Mouse (Mus musculus) megakaryocyte, embryonic 14.5 days (primary cell): ENCODE measurements around the gene Gm266.

Experiments
- FLI1 ChIP-seq: IDR thresholded peaks from 2 replicates; pipeline ENCODE4 v1.6.1; 2012; ENCODE audit warnings: low read length, inconsistent platforms, mixed read lengths
- GATA1 ChIP-seq: IDR thresholded peaks from 3 replicates; pipeline ENCODE4 v1.6.1; 2012; ENCODE audit warnings: mixed read lengths, low read length, inconsistent platforms, borderline replicate concordance

DNA sequence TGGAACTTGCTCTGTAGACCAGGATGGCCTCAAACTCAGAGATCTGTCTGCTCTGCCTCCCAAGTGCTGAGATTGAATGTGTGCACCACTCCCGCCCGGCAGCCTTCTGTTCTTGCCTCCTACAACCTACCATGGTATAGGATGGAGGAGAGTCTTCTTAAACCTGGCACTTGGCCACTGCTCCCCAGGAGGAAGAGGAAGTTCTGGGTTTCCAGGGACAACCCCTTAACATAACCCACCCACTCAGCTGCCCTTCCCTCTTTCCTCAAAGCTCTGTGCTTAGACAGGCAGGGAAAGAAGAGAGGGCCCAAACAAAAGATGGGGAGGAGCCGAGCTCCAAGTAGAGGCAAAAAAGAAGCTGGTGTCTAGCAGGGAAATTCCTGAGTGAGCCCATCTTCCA lies 44.1 kb downstream of the Gm266 start:
- no peak for TF ChIP-seq GATA1
- no peak for TF ChIP-seq FLI1
